Mouse (Mus musculus) T-helper 1 cell (primary cell): ENCODE data around the gene Cbx3.

Experiments used
- in situ Hi-C: fragments of 300-600 bp; cut with MboI, MseI; formaldehyde crosslinking; loops from one replicate; pipeline ENCODE4 v1.15.1; 2025; ENCODE audit warnings: high pct_unique_total_duplicates

The Cbx3 gene

GRCm38 (mm10) chr6:51523807-51524320, 53.7 kb downstream of the Cbx3 start, which contains the start of gene Snx10:
Gene Snx10 (plus strand): TSS chr6:51523901.
- in situ Hi-C loops, result no loop called here

- in situ Hi-C loops, result no loop called here
These were observed 54.3 kb downstream of the Cbx3 start for GRCm38 (mm10) chr6:51524321-51524931.

- in situ Hi-C loops, result no loop called here
These were observed 54.8 kb downstream of the Cbx3 start for GRCm38 (mm10) chr6:51525001-51525400.

- in situ Hi-C loops, result no loop called here
These were observed 59.3 kb downstream of the Cbx3 start for GRCm38 (mm10) chr6:51529457-51529856.
